Mouse (Mus musculus) embryonic facial prominence, embryonic 12.5 days (tissue): ENCODE results near the gene Lce1c. TPM values are rescaled to one million over a fixed set of nuclear protein-coding genes. Genes with fewer than 3 reads are reported as not detected.
"Not testable (repeated sequence)": the region's sequence is repeated elsewhere in the genome, so short reads cannot be mapped to it uniquely, and the experiment has no call there.

Experiments used
- ATAC-seq: fragments of 200-750 bp; cut with Nextera tagmentation; 2 replicates; pipeline ENCODE4 v1.8.0; 2017; ENCODE audit not compliant: insufficient number of reproducible peaks, insufficient read depth, low FRiP score, low TSS enrichment
- H3K27ac ChIP-seq: fragments of 300-500 bp; sonication (generic); 2 replicates; pipeline ENCODE4 v1.5.1; 2016; ENCODE audit warnings: mild to moderate bottlenecking
- H3K27me3 ChIP-seq: fragments of 300-500 bp; sonication (generic); 2 replicates; pipeline ENCODE4 v1.6.1; 2016; ENCODE audit warnings: mild to moderate bottlenecking, moderate library complexity
- H3K36me3 ChIP-seq: fragments of 300-500 bp; sonication (generic); 2 replicates; pipeline ENCODE4 v1.6.1; 2016; ENCODE audit warnings: mild to moderate bottlenecking
- H3K4me1 ChIP-seq: fragments of 300-500 bp; sonication (generic); 2 replicates; pipeline ENCODE4 v1.6.1; 2016
- H3K4me2 ChIP-seq: fragments of 300-500 bp; sonication (generic); replicated peaks from 2 replicates; pipeline ENCODE4 v1.6.1; 2016; ENCODE audit warnings: mild to moderate bottlenecking, moderate library complexity
- H3K4me3 ChIP-seq: fragments of 300-500 bp; sonication (generic); 2 replicates; pipeline ENCODE4 v1.5.1; 2016; ENCODE audit warnings: mild to moderate bottlenecking
- H3K9ac ChIP-seq: fragments of 300-500 bp; sonication (generic); 2 replicates; pipeline ENCODE4 v1.6.1; 2016; ENCODE audit warnings: mild to moderate bottlenecking, moderate library complexity
- H3K9me3 ChIP-seq: fragments of 300-500 bp; sonication (generic); 2 replicates; pipeline ENCODE4 v1.6.1; 2016; ENCODE audit warnings: mild to moderate bottlenecking, moderate library complexity
- WGBS: fragments of 180-500 bp; shearing (Covaris S2); methylation state at CpG from one replicate; pipeline ENCODE4 v1.1.7; 2016; 5-methylcytosine and 5-hydroxymethylcytosine counted together
- polyA plus RNA-seq: library from polyadenylated mRNA; unstranded; fragments of >200 nt; fragmentation: Nextera tagmentation; extraction: Ambion mirVana; gene quantifications from 2 replicates; pipeline ENCODE4 v1.2.1, GENCODE M21; 2016

The Lce1c gene
- polyA plus RNA-seq: not detected in 2 replicates

DNA sequence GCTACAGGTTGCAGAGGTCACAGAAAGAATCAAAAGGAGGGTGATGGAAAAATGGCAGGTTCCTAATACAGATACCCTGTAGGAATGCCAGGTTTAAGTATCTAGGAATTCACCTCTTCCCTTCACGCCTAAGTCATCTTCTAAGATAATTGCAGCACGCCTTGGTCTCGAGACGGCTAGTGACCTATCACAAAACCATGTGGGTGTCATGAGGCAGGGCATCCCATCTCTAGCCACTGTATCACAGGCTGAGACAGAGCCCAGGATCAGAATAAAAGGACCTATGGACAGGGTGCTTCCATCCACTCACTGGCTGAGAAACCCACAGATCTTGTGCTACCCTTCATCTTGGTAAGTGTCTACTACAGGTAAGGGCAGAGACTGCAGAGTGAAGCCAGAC lies at the start of gene Lce1c:
TSS of gene Lce1c (plus strand) at position 301 of the 400 bp plus-strand sequence.
- 86% methylated on average over 4 of the region's 4 CpGs for WGBS
- Histone ChIP-seq H3K4me1 (no peaks in the 10 kb centered on the region), H3K4me2 (no peak within 1 kb of the TSS), H3K9me3 (no peaks in the 10 kb centered on the region), H3K36me3 (no peaks in the 10 kb centered on the region), H3K4me3 (no peak within 1 kb of the TSS), H3K27me3 (no peaks in the 10 kb centered on the region), H3K9ac (no peak within 1 kb of the TSS), H3K27ac (no peak within 1 kb of the TSS)
- no peak for ATAC-seq

GRCm38 (mm10) chr3:92637745-92638652 lies 41.0 kb upstream of the Lce1c start:
- no peak for ATAC-seq

DNA sequence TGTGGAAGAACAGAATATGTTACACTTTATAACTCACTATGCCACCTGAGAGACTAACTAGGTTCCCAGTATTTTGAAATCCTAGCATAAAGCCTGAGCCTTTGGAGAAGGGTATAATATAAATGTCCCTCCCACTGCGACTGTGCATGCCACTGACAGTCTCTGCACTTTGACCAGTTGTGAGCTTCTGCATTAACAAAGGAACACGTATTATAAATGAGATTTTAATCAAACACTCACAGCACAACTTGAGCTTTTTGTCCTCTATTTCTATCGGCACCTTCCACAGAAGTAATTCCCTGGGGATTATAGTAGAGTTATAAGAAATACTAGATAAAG lies 40.4 kb upstream of the Lce1c start:
- no peaks in the 10 kb centered on the region for H3K9me3 ChIP-seq
- H3K27ac ChIP-seq: no peak overlapping the region
- H3K9ac ChIP-seq: no peak overlapping the region
- WGBS: 76% methylated on average over 3 of the region's 3 CpGs
- H3K4me3 ChIP-seq: no peak overlapping the region
- H3K4me1 ChIP-seq: no peaks in the 10 kb centered on the region
- H3K36me3 ChIP-seq: no peaks in the 10 kb centered on the region
- no peak overlapping the region for H3K4me2 ChIP-seq
- ATAC-seq: no peak
- H3K27me3 ChIP-seq: no peaks in the 10 kb centered on the region

More at GRCm38 (mm10) chr3:92637745-92638652, 41.0 kb upstream of the Lce1c start:
- H3K9ac ChIP-seq: no peak overlapping the region
- 43% methylated on average over 1 of the region's 1 CpGs for WGBS
- no peaks in the 10 kb centered on the region for H3K27me3 ChIP-seq
- no peak overlapping the region for H3K27ac ChIP-seq
- H3K4me3 ChIP-seq: no peak overlapping the region
- H3K4me1 ChIP-seq: no peaks in the 10 kb centered on the region
- H3K9me3 ChIP-seq: no peaks in the 10 kb centered on the region
- H3K36me3 ChIP-seq: no peaks in the 10 kb centered on the region
- H3K4me2 ChIP-seq: no peak overlapping the region

- Histone ChIP-seq H3K4me2 (no peak overlapping the region), H3K27me3 (no peaks in the 10 kb centered on the region), H3K9ac (no peak overlapping the region), H3K4me3 (no peak overlapping the region), H3K4me1 (no peaks in the 10 kb centered on the region), H3K27ac (no peak overlapping the region), H3K36me3 (no peaks in the 10 kb centered on the region), H3K9me3 (no peaks in the 10 kb centered on the region)
- no peak for ATAC-seq
- 87% methylated on average over 15 of the region's 15 CpGs for WGBS
Measured at GRCm38 (mm10) chr3:92639854-92640253, 39.2 kb upstream of the Lce1c start.

DNA sequence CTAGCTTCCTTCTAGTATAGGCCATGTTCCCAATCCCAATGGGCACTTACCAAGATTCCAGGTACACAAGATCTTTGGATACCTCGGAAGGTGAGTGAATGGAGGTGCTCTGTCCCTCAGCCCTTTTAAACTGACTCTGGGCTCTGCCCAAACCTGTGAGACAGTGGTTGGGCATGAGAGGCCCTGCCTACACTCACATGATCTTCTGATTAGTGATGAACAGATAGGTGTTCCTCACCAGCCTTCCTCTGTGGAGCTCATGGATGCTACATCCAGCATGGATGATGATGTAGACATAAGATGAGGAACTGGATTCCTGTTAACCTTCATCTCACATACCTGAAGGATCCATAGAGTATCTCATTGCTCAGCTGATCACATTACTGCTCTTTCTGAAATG lies 30.8 kb upstream of the Lce1c start, which contains the start of gene Lce1a1:
TSS of gene Lce1a1 (minus strand) at position 101 of the 400 bp plus-strand sequence.
- Histone ChIP-seq H3K9me3 (no peaks in the 10 kb centered on the region), H3K27me3 (no peaks in the 10 kb centered on the region), H3K4me3 (no peak within 1 kb of the TSS), H3K27ac (no peak within 1 kb of the TSS), H3K4me1 (no peaks in the 10 kb centered on the region), H3K36me3 (no peaks in the 10 kb centered on the region), H3K4me2 (no peak within 1 kb of the TSS), H3K9ac (no peak within 1 kb of the TSS)
- no peak for ATAC-seq
- WGBS: 89% methylated on average over 1 of the region's 1 CpGs

DNA sequence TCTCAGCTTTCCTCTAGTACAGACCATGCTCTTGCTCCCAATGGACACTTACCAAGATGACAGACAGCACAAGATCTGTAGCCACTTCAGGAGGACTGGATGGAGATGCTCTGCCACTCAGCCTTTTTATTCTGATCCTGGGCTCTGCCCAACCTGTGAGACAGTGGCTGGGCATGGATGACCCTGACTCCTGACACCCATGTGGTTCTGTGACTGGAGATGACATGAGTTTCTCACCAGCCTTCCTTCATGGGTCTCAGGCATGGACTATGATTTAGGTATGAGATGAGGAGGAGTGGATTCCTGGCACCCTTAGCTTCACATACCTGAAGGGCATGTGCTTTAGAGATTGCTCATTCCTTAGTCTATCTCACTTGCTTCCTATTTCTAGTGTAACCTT lies 22.2 kb upstream of the Lce1c start, which contains the start of gene Lce1b:
TSS of gene Lce1b (minus strand) at position 101 of the 400 bp plus-strand sequence.
- Histone ChIP-seq H3K4me3 (no peak within 1 kb of the TSS), H3K9me3 (no peaks in the 10 kb centered on the region), H3K9ac (no peak within 1 kb of the TSS), H3K27me3 (no peaks in the 10 kb centered on the region), H3K4me1 (no peaks in the 10 kb centered on the region), H3K36me3 (no peaks in the 10 kb centered on the region), H3K4me2 (no peak within 1 kb of the TSS), H3K27ac (no peak within 1 kb of the TSS)
- no peak for ATAC-seq

DNA sequence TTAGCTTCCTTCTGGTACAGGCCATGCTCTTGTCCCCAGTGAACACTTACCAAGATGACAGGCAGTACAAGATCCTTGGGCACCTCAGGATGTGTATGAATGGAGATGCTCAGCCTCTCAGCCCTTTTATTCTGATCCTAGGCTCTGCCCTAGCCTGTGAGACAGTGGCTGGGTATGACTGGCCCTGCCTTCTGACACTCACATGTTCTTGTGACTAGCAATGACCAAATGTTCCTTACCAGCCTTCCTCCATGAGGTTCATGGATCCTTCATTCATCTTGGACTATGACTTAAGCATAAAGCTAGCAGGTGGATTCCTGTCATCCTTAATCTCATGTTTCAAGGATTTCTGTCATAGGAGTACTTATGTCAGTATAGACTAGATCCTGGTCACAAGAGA lies 8.8 kb upstream of the Lce1c start, which contains the start of gene Lce1a2:
TSS of gene Lce1a2 (minus strand) at position 101 of the 400 bp plus-strand sequence.
- ATAC-seq: no peak
- Histone ChIP-seq H3K4me2 (no peak within 1 kb of the TSS), H3K27ac (no peak within 1 kb of the TSS), H3K4me1 (no peaks in the 10 kb centered on the region), H3K27me3 (no peaks in the 10 kb centered on the region), H3K36me3 (no peaks in the 10 kb centered on the region), H3K4me3 (no peak within 1 kb of the TSS), H3K9me3 (no peaks in the 10 kb centered on the region), H3K9ac (no peak within 1 kb of the TSS)

DNA sequence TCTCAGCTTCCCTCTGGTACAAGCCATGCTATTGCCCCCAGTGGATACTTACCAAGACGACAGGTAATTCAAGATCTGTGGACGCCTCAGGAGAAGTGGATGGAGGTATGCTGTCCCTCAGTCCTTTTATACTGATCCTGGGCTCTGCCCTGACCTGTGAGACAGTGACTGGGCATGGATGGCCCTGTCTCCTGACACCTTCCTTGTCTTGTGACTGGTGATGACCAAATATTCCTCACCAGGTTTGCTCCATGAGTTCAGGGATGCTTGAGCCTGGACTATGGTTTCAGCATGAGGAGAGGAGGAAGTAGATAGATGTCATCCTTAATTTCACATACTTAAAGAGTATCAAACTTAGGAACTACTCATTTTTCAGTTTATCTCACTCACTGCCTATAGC lies 8.1 kb downstream of the Lce1c start, which contains the start of gene Lce1d:
TSS of gene Lce1d (minus strand) at position 101 of the 400 bp plus-strand sequence.
- Histone ChIP-seq H3K4me1 (no peaks in the 10 kb centered on the region), H3K9ac (no peak within 1 kb of the TSS), H3K36me3 (no peaks in the 10 kb centered on the region), H3K9me3 (no peaks in the 10 kb centered on the region), H3K27ac (no peak within 1 kb of the TSS), H3K27me3 (no peaks in the 10 kb centered on the region), H3K4me3 (no peak within 1 kb of the TSS), H3K4me2 (no peak within 1 kb of the TSS)
- ATAC-seq: no peak
- WGBS: 57% methylated on average over 2 of the region's 2 CpGs

- not testable (repeated sequence) for H3K4me3 ChIP-seq, H3K27me3 ChIP-seq, H3K27ac ChIP-seq, H3K4me1 ChIP-seq, H3K36me3 ChIP-seq, H3K9ac ChIP-seq, H3K9me3 ChIP-seq, H3K4me2 ChIP-seq, ATAC-seq
- 75% methylated on average over 16 of the region's 16 CpGs for WGBS
Measured at GRCm38 (mm10) chr3:92689154-92689553, 10.1 kb downstream of the Lce1c start.

DNA sequence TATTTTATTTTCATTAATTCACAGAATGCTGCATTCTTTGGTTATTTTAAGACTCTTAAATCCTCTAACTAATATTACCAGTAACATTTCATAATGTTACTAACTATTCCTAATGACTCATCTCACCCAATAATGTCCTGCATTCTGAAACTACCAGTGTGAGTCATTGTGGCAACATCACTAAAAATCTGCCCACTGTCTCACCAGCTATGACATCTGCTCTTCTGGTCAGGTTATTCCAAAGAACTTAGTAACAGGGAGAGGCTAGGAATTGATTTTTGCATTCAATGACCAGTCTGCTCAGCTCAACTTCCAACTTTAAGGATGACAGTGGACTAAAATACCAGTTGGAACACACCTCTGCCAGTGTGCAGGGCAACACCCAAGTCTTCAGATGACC lies 12.6 kb downstream of the Lce1c start:
- no peak overlapping the region for H3K4me3 ChIP-seq
- no peaks in the 10 kb centered on the region for H3K9me3 ChIP-seq
- H3K4me2 ChIP-seq: no peak overlapping the region
- H3K27me3 ChIP-seq: no peaks in the 10 kb centered on the region
- no peak overlapping the region for H3K27ac ChIP-seq
- H3K4me1 ChIP-seq: no peaks in the 10 kb centered on the region
- no peak overlapping the region for H3K9ac ChIP-seq
- no peaks in the 10 kb centered on the region for H3K36me3 ChIP-seq
- no peak for ATAC-seq

DNA sequence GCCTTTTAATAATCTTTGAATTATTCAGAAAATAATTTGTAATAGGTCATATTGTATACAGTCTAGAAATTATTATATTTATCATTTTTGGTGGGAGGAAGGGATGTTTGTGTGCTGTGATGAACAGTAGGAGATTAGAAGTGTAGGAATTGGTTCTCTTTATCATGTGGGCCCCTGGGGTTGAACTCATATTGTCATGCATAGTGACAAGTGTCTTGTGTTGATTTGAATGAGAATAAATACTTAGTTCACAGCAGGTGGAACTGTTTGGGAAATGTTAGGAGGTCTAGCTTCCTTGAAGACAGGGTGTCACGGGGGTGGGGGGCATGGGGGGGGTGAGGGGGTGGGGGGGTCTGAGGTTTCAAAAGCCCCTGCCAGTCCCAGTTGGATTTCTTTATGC lies 15.6 kb downstream of the Lce1c start:
- H3K4me2 ChIP-seq: no peak overlapping the region
- WGBS: 14% methylated on average over 1 of the region's 1 CpGs
- no peak for ATAC-seq
- H3K36me3 ChIP-seq: no peaks in the 10 kb centered on the region
- no peak overlapping the region for H3K27ac ChIP-seq
- no peaks in the 10 kb centered on the region for H3K4me1 ChIP-seq
- H3K27me3 ChIP-seq: no peaks in the 10 kb centered on the region
- no peaks in the 10 kb centered on the region for H3K9me3 ChIP-seq
- no peak overlapping the region for H3K9ac ChIP-seq
- no peak overlapping the region for H3K4me3 ChIP-seq

DNA sequence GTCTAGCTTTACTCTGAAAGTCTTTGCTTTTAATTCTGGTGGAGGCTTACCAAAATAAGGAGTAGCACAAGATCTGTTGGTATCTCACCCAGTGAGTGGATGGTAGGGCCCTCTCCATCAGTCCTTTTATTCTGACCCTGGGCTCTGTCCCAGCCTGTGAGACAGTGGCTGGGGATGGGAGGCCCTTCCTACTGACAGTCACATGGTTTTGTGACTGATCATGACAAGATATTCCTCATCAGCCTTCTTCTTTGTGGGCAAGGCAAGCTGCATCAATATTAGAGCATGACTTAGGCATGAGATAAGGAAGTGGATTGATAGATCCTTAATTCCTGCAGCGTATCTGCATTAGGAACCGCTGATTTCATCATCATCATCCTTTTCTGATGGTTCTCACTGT lies 29.9 kb downstream of the Lce1c start, which contains the start of gene Lce1e:
TSS of gene Lce1e (minus strand) at position 101 of the 400 bp plus-strand sequence.
- Histone ChIP-seq H3K4me1 (no peaks in the 10 kb centered on the region), H3K27ac (no peak within 1 kb of the TSS), H3K9me3 (no peaks in the 10 kb centered on the region), H3K9ac (no peak within 1 kb of the TSS), H3K4me3 (no peak within 1 kb of the TSS), H3K4me2 (no peak within 1 kb of the TSS), H3K27me3 (no peaks in the 10 kb centered on the region), H3K36me3 (no peaks in the 10 kb centered on the region)
- 89% methylated on average over 2 of the region's 2 CpGs for WGBS
- no peak for ATAC-seq
